Mouse (Mus musculus) midbrain, postnatal 0 days (tissue): Measurements from ENCODE around the gene Gpr82. TPM values are rescaled to one million over a fixed set of nuclear protein-coding genes. Genes with fewer than 3 reads are reported as not detected.

Experiments
- ATAC-seq: fragments of 200-750 bp; cut with Nextera tagmentation; 2 replicates; pipeline ENCODE4 v1.8.0; 2017; ENCODE audit warnings: moderate number of reproducible peaks, mild to moderate bottlenecking, moderate TSS enrichment, moderate library complexity; ENCODE audit not compliant: low FRiP score
- DNase-seq: peaks from one replicate; pipeline ENCODE4 v3.0.0-alpha.2; 2015; ENCODE audit warnings: low spot score
- H3K27ac ChIP-seq: fragments of 300-500 bp; sonication (generic); 2 replicates; pipeline ENCODE4 v1.5.1; 2014; ENCODE audit warnings: low read depth, mild to moderate bottlenecking, low read length, mixed read lengths
- H3K27me3 ChIP-seq: fragments of 300-500 bp; sonication (generic); 2 replicates; pipeline ENCODE4 v1.6.1; 2014; ENCODE audit warnings: low read length, control low read depth, mixed read lengths; ENCODE audit not compliant: insufficient read depth
- H3K36me3 ChIP-seq: fragments of 300-500 bp; sonication (generic); 2 replicates; pipeline ENCODE4 v1.6.1; 2014; ENCODE audit warnings: low read length, control low read depth, mixed read lengths; ENCODE audit not compliant: insufficient read depth
- H3K4me1 ChIP-seq: fragments of 300-500 bp; sonication (generic); 2 replicates; pipeline ENCODE4 v1.6.1; 2014; ENCODE audit warnings: mild to moderate bottlenecking, control low read depth, antibody characterized with exemption, low read length, mixed read lengths; ENCODE audit not compliant: insufficient read depth
- H3K4me2 ChIP-seq: fragments of 300-500 bp; sonication (generic); 2 replicates; pipeline ENCODE4 v1.6.1; 2014; ENCODE audit warnings: low read depth, mild to moderate bottlenecking, low read length, mixed read lengths; ENCODE audit not compliant: poor library complexity, severe bottlenecking
- H3K4me3 ChIP-seq: fragments of 300-500 bp; sonication (generic); 2 replicates; pipeline ENCODE4 v1.5.1; 2014; ENCODE audit warnings: low read depth, mild to moderate bottlenecking, low read length, moderate library complexity
- H3K9ac ChIP-seq: fragments of 300-500 bp; sonication (generic); replicated peaks from 2 replicates; pipeline ENCODE4 v1.6.1; 2014; ENCODE audit warnings: mild to moderate bottlenecking, low read length, moderate library complexity, mixed read lengths; ENCODE audit not compliant: poor library complexity, severe bottlenecking
- H3K9me3 ChIP-seq: fragments of 300-500 bp; sonication (generic); 2 replicates; pipeline ENCODE4 v1.6.1; 2016; ENCODE audit warnings: low read length, control low read depth
- CTCF ChIP-seq: IDR thresholded peaks from 2 replicates; pipeline ENCODE4 v1.5.1; 2016; ENCODE audit warnings: antibody characterized with exemption, mild to moderate bottlenecking
- WGBS: fragments of 180-500 bp; shearing (Covaris S2); extraction: QIAGEN DNeasy Blood & Tissue Kit; methylation state at CpG from one replicate; pipeline ENCODE4 v1.1.7; 2014; 5-methylcytosine and 5-hydroxymethylcytosine counted together
- polyA plus RNA-seq: library from polyadenylated mRNA; unstranded; fragments of >200 nt; fragmentation: Nextera tagmentation; extraction: Ambion mirVana; gene quantifications from 2 replicates; pipeline ENCODE4 v1.2.1, GENCODE M21; 2015
- total RNA-seq: library from RNA; depleted of rRNA; stranded (reverse); fragments of >200 nt; gene quantifications from 2 replicates; pipeline ENCODE4 v1.2.3, GENCODE M21; 2014

Gpr82 gene
- total and polyA plus RNA-seq, 2 experiments from 2014 or later = 0.20 TPM; not detected in 1

DNA sequence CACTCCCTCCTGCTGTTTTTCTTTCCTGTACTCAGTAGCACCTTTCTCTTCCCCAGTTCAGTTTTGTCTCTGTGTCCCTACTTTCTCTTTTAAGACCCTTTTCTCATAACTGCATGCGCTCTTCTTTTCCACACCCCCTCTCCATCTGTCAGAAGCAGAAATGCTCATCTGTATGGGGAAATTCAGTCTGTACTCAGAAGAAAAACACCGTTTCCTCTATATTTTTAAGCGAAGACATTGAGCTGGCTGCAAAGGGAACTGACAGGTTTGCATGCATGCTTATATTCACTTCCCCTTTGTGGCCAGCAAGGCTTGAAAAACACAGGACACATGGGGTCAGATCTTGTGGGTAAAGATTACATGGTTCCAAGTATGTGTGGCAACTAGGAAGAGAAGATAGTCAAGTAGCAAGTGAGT lies 6.2 kb upstream of the Gpr82 start:
- ATAC-seq (no peak), DNase-seq (no peak)
- H3K9me3 ChIP-seq = no peaks in the 10 kb centered on the region
- no peak overlapping the region for H3K4me2 ChIP-seq
- TF ChIP-seq CTCF = no peak
- no peak overlapping the region for H3K4me3 ChIP-seq
- no peak overlapping the region for H3K27ac ChIP-seq
- no peak overlapping the region for H3K9ac ChIP-seq
- H3K36me3 ChIP-seq = no peaks in the 10 kb centered on the region
- no peaks in the 10 kb centered on the region for H3K27me3 ChIP-seq
- no peaks in the 10 kb centered on the region for H3K4me1 ChIP-seq
- 82% methylated on average over 3 of the region's 3 CpGs for WGBS

DNA sequence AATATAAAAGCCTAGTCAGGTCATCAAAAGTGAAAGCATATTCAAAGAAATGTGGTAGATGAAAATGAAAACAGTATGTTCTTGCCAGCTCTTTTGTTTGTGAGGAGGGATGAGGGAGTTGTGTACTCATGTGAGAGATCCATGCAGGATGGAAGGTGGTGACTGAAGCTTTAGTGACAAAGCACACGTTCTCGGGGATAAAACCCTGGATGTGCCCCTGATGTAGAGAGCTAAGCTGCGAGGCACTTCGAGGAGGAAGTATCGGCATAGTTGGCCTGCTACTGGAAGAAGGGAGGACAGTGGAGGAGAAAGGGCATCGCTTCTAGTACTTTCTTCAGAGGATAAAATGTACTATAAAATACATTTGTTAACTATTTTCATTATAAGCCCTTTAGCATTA lies 5.3 kb upstream of the Gpr82 start:
- Histone ChIP-seq H3K36me3 (no peaks in the 10 kb centered on the region), H3K27ac (no peak overlapping the region), H3K9me3 (no peaks in the 10 kb centered on the region), H3K27me3 (no peaks in the 10 kb centered on the region), H3K4me3 (no peak overlapping the region), H3K9ac (no peak overlapping the region), H3K4me1 (no peaks in the 10 kb centered on the region), H3K4me2 (no peak overlapping the region)
- WGBS = 78% methylated on average over 6 of the region's 6 CpGs
- DNase-seq = no peak
- no peak for ATAC-seq
- no peak for TF ChIP-seq CTCF

DNA sequence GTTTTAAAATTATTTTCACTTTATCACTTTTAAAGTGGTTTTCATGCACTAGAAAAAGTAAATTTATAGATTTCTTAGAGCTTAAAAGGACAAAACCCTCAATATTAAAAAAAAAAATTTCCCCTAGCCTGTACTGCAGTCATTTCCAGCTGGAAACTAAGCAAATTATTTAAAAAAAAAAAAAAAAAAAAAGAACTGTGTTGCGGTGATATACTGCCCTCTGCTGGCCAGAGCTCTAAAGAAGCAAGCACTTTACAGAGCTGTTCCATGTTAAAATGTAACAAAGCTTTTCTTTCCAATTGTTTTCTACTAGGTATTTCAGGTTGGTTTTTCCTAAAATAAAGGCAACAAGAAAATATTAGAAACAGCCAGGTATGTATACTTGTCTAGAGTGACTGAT lies 4.4 kb upstream of the Gpr82 start:
- H3K27me3 ChIP-seq = no peaks in the 10 kb centered on the region
- no peak overlapping the region for H3K4me2 ChIP-seq
- no peaks in the 10 kb centered on the region for H3K36me3 ChIP-seq
- H3K4me3 ChIP-seq = no peak overlapping the region
- TF ChIP-seq CTCF = peak; percentile 69
- peak; percentile 47 for DNase-seq
- H3K27ac ChIP-seq = no peak overlapping the region
- no peaks in the 10 kb centered on the region for H3K9me3 ChIP-seq
- WGBS = 5% methylated on average over 1 of the region's 1 CpGs
- no peaks in the 10 kb centered on the region for H3K4me1 ChIP-seq
- no peak for ATAC-seq
- no peak overlapping the region for H3K9ac ChIP-seq

DNA sequence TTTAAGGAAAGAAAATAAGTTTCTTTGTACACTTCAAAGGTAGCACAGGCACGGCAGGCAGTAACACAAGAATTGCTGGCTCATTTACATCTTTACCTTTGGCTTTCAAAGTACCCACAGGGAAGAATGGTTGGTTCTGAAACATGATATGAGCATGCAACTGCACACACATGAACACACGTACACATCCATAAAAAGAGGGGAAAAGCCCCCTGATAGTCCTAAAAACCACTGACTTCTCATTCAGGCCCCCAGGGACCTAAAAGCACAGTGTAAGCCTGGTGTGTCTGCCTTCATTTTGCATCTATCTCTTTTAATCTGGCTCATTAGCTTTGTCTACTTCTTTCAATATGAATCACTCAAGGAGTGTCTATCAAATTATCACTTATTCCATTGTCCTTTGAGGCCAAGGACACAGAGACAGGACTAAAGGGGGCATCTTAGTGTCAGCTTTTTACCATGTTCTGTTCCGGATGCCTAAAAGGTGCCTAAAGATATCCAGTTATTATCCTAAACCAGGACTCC lies 2.5 kb upstream of the Gpr82 start:
- ATAC-seq (no peak), DNase-seq (no peak)
- no peak overlapping the region for H3K4me2 ChIP-seq
- H3K36me3 ChIP-seq = no peaks in the 10 kb centered on the region
- H3K27me3 ChIP-seq = no peaks in the 10 kb centered on the region
- no peaks in the 10 kb centered on the region for H3K9me3 ChIP-seq
- no peak for TF ChIP-seq CTCF
- WGBS = 69% methylated on average over 3 of the region's 3 CpGs
- H3K4me3 ChIP-seq = no peak overlapping the region
- no peak overlapping the region for H3K27ac ChIP-seq
- H3K9ac ChIP-seq = no peak overlapping the region
- H3K4me1 ChIP-seq = no peaks in the 10 kb centered on the region

DNA sequence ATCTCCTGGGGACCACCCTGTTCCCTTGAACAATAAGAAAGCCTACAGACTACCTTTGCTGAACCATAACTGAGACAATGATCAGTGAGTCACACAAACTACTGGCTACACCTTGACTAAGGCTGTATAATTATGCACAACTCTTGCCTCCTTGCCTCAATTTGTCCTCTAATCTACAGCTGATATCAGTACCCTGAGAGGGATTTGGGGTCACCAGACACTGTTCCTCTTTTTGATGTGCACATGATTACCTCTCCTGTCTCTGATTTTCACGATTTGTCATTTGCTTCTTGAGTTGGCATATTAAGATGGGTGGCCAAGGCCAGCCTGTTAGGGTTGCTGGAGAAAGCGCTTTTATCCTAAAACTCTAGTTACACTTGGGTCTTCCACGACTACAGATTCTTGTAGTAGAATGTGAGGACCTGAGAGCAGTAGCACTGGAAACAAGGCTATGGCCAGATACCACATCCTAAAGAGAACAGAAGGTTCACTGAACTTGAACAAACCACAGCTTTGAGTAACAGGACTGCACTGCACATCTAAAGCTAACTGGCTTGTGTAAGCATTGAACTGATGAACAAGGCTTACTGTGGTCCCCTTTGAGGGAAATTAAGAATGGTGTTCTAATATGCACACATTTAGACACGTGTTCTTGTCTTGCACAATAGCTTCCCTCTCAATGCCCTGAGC lies 1.8 kb upstream of the Gpr82 start:
- Histone ChIP-seq H3K9ac (no peak overlapping the region), H3K27ac (no peak overlapping the region), H3K4me2 (no peak overlapping the region), H3K27me3 (no peaks in the 10 kb centered on the region), H3K9me3 (no peaks in the 10 kb centered on the region), H3K36me3 (no peaks in the 10 kb centered on the region), H3K4me1 (no peaks in the 10 kb centered on the region), H3K4me3 (no peak overlapping the region)
- DNase-seq (no peak), ATAC-seq (no peak)
- TF ChIP-seq CTCF = no peak
- WGBS = 79% methylated on average over 4 of the region's 4 CpGs

DNA sequence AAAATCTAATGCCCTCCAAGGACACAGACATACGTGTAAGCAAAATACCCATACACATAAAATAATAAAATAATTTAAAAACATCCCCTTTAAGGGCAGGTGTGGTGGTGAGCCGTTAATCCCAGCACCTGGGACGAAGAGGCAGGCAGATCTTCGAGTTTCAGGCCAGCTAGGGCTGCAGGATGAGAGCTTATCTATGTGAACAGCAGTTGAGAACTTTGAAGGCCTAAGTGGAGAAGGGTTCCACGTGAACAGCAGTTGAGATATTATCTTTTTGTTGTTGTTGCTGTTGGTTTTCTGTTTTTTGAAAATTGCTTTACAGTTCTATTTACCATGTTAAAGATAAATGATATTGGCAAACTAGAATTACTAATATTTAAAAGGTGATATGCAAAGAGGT lies 7.7 kb downstream of the Gpr82 start:
- H3K9ac ChIP-seq = no peak overlapping the region
- H3K4me2 ChIP-seq = no peak overlapping the region
- H3K9me3 ChIP-seq = no peaks in the 10 kb centered on the region
- 80% methylated on average over 5 of the region's 5 CpGs for WGBS
- no peak for DNase-seq
- ATAC-seq = no peak
- TF ChIP-seq CTCF = no peak
- H3K4me1 ChIP-seq = no peaks in the 10 kb centered on the region
- no peak overlapping the region for H3K4me3 ChIP-seq
- no peaks in the 10 kb centered on the region for H3K27me3 ChIP-seq
- no peaks in the 10 kb centered on the region for H3K36me3 ChIP-seq
- no peak overlapping the region for H3K27ac ChIP-seq
